Comparison of ENCODE assay signal across 8 mouse cellular contexts in the genomic region with DNA sequence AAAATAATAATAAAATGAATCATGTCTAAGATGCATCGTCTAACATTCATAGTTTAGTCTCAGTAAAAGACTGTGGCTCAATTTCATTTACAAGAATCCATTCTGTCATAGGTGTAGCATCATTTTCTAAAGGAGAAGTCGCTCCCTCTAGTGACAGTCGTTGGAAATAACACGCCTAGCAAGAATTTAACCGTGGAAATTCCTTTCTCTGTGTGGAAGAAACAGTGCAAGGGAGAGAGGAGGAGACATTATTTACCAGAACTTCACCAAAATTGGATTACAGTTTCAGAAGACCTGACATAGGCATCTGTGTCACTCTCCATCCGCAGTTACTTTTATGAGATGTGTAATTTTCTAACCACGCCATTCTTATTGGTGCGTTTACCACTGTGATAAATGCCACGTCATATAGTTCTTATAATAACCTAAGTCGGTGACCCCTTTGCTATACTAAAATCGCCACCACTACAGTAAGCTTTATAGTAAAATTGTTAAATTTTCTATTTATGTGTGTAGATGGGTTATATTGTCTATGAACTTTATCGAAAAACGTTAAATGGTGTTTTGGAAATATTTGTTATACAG. TPM values are rescaled to one million over a fixed set of nuclear protein-coding genes. Genes with fewer than 3 reads are reported as not detected.
DNase-seq lines count a peak whose midpoint lies in the region; ATAC-seq and TF ChIP-seq lines count a peak whose summit lies in the region.

No protein-coding gene starts in this region.

- H3K9me3 ChIP-seq in intestine, postnatal 0 days (ENCODE audit: control insufficient read depth): no peaks in the 10 kb centered on the region
- no peaks in the 10 kb centered on the region for H3K9me3 ChIP-seq in limb, embryonic 14.5 days (ENCODE audit: control insufficient read depth, low read length)
- no peaks in the 10 kb centered on the region for H3K9me3 ChIP-seq in midbrain, embryonic 15.5 days

- no peak for TF ChIP-seq POLR2A in cerebellum, adult 2 months (IDR thresholded peaks at IDR 0.05; ENCODE audit: borderline replicate concordance, insufficient read depth, low read length)
- TF ChIP-seq POLR2A in limb, embryonic 14.5 days (IDR thresholded peaks at IDR 0.05; ENCODE audit: borderline replicate concordance, extremely low read depth, insufficient read depth, insufficient read length): no peak

- H3K27me3 ChIP-seq in cerebellum, adult 2 months (ENCODE audit: control insufficient read depth, insufficient read depth, low read length): no peaks in the 10 kb centered on the region
- H3K27me3 ChIP-seq in intestine, postnatal 0 days (replicated peaks; ENCODE audit: control insufficient read depth, insufficient read depth, low read length): no peaks in the 10 kb centered on the region
- no peaks in the 10 kb centered on the region for H3K27me3 ChIP-seq in limb, embryonic 14.5 days (ENCODE audit: control insufficient read depth, insufficient read depth, low read length)
- no peaks in the 10 kb centered on the region for H3K27me3 ChIP-seq in midbrain, embryonic 15.5 days (replicated peaks)

- WGBS in cerebellum, adult 2 months: 16% methylated on average over 13 of the region's 13 CpGs
- 24% methylated on average over 13 of the region's 13 CpGs for WGBS in intestine, postnatal 0 days
- WGBS in limb, embryonic 14.5 days: 23% methylated on average over 13 of the region's 13 CpGs
- 24% methylated on average over 13 of the region's 13 CpGs for WGBS in midbrain, embryonic 15.5 days

- peak overlapping the region; percentile 87 for H3K4me2 ChIP-seq in intestine, postnatal 0 days (replicated peaks; ENCODE audit: low read depth)
- peak overlapping the region; percentile 43 for H3K4me2 ChIP-seq in limb, embryonic 14.5 days (replicated peaks; ENCODE audit: low read depth, low read length, severe bottlenecking)
- H3K4me2 ChIP-seq in midbrain, embryonic 15.5 days: peak overlapping the region; percentile 74

- no peak overlapping the region for H3K9ac ChIP-seq in intestine, postnatal 0 days (ENCODE audit: low read depth, low read length)
- H3K9ac ChIP-seq in limb, embryonic 14.5 days (ENCODE audit: low read depth, low read length, severe bottlenecking): no peak overlapping the region
- peak overlapping the region; percentile 43; the same call in 1 of the 2 replicates for H3K9ac ChIP-seq in midbrain, embryonic 15.5 days

- DNase-seq in spleen, adult 12 weeks (ENCODE audit: low spot score): peak; percentile 26
- DNase-seq in spleen, postnatal 14 days (ENCODE audit: low spot score in 2 of 2): no peak
- DNase-seq in cerebellum, adult 2 months: peak; percentile 35 to 72
- DNase-seq in forelimb bud, embryonic 11.5 days (ENCODE audit: low read depth, low spot score): peak; percentile 74
- DNase-seq in limb, embryonic 14.5 days (ENCODE audit: low spot score): peak; percentile 90
- peak; percentile 52 for DNase-seq in thymus, postnatal 4 days

- H3K36me3 ChIP-seq in intestine, postnatal 0 days (ENCODE audit: control insufficient read depth, insufficient read depth): no peaks in the 10 kb centered on the region
- H3K36me3 ChIP-seq in limb, embryonic 14.5 days (ENCODE audit: control insufficient read depth, insufficient read depth, low read length): peaks cover 4% of the 10 kb centered on the region; the same call in 1 of the 2 replicates
- no peaks in the 10 kb centered on the region for H3K36me3 ChIP-seq in midbrain, embryonic 15.5 days (replicated peaks)

- H3K27ac ChIP-seq in cerebellum, adult 2 months (ENCODE audit: insufficient read depth, low read length): no peak overlapping the region; the same call in 1 of the 2 replicates
- no peak overlapping the region for H3K27ac ChIP-seq in intestine, postnatal 0 days (ENCODE audit: low read depth, low read length)
- H3K27ac ChIP-seq in limb, embryonic 14.5 days (replicated peaks; ENCODE audit: low read depth, low read length): no peak overlapping the region
- H3K27ac ChIP-seq in midbrain, embryonic 15.5 days: peak overlapping the region; percentile 63; the same call in 1 of the 2 replicates

- TF ChIP-seq CTCF in cerebellum, adult 2 months (IDR thresholded peaks at IDR 0.05; ENCODE audit: borderline replicate concordance, insufficient read depth, low read depth, low read length): peak; percentile 30; the same call in 1 of the 2 replicates
- peak; percentile 81 for TF ChIP-seq CTCF in intestine, postnatal 0 days (IDR thresholded peaks at IDR 0.05; ENCODE audit: low read depth)

- peak overlapping the region; percentile 65 for H3K4me3 ChIP-seq in cerebellum, adult 2 months (replicated peaks; ENCODE audit: insufficient read depth, low read depth, low read length)
- H3K4me3 ChIP-seq in intestine, postnatal 0 days (ENCODE audit: low read depth, low read length): peak overlapping the region; percentile 16; the same call in 1 of the 2 replicates
- H3K4me3 ChIP-seq in limb, embryonic 14.5 days (replicated peaks; ENCODE audit: low read length): peak overlapping the region; percentile 18; the same call in 1 of the 2 replicates
- peak overlapping the region; percentile 31 for H3K4me3 ChIP-seq in midbrain, embryonic 15.5 days

- peaks cover 2% of the 10 kb centered on the region; the same call in 1 of the 2 replicates for H3K4me1 ChIP-seq in cerebellum, adult 2 months (ENCODE audit: control insufficient read depth, insufficient read depth, low read length)
- 0 out of 2 replicates have a peak, but pooled peaks cover 3% of the 10 kb centered on the region for H3K4me1 ChIP-seq in intestine, postnatal 0 days (replicated peaks; ENCODE audit: control insufficient read depth, insufficient read depth, low read length)
- peaks cover 11% of the 10 kb centered on the region for H3K4me1 ChIP-seq in limb, embryonic 14.5 days (ENCODE audit: control insufficient read depth, insufficient read depth, low read length)
- peaks cover 21% of the 10 kb centered on the region for H3K4me1 ChIP-seq in midbrain, embryonic 15.5 days

- no peak for ATAC-seq in intestine, postnatal 0 days
- 0 out of 2 replicates have a peak, but pooled peaks have one; percentile 38 for ATAC-seq in limb, embryonic 14.5 days (ENCODE audit: low FRiP score, low read depth)
- peak; percentile 11; the same call in 1 of the 2 replicates for ATAC-seq in midbrain, embryonic 15.5 days (replicated peaks)

RNA-seq across cellular contexts. Expression of a gene that starts 1.3 kb away (rescaled TPM):
- polyA plus RNA-seq in cerebellum, adult 2 months (2012; rRNA removed): 110 TPM in 2 replicates
- 45.7 and 48.3 TPM in 2 replicates for polyA plus RNA-seq in intestine, postnatal 0 days (2015; fragmentation: Nextera tagmentation; extraction: Ambion mirVana)
- polyA plus RNA-seq in limb, embryonic 14.5 days (2012; rRNA removed): 39.6 and 40.7 TPM in 2 replicates
- polyA plus RNA-seq in limb, embryonic 14.5 days (2014; fragmentation: Nextera tagmentation; extraction: Ambion mirVana): 44.4 and 51.5 TPM in 2 replicates
- polyA plus RNA-seq in midbrain, embryonic 15.5 days (2015; fragmentation: Nextera tagmentation; extraction: Ambion mirVana): 127 and 138 TPM in 2 replicates

RNA-seq across cellular contexts. Expression of a gene that starts 16.6 kb away (rescaled TPM):
- 447 and 474 TPM in 2 replicates for polyA plus RNA-seq in cerebellum, adult 2 months (2012; rRNA removed)
- 9.3 and 9.4 TPM in 2 replicates for polyA plus RNA-seq in intestine, postnatal 0 days (2015; fragmentation: Nextera tagmentation; extraction: Ambion mirVana)
- polyA plus RNA-seq in limb, embryonic 14.5 days (2012; rRNA removed): 13.4 and 13.8 TPM in 2 replicates
- polyA plus RNA-seq in limb, embryonic 14.5 days (2014; fragmentation: Nextera tagmentation; extraction: Ambion mirVana): 7.5 and 11.6 TPM in 2 replicates
- 307 and 342 TPM in 2 replicates for polyA plus RNA-seq in midbrain, embryonic 15.5 days (2015; fragmentation: Nextera tagmentation; extraction: Ambion mirVana)

Comparison
In these comparisons a context has a peak if more than half of its experiments do, and no peak if none do; other contexts are left out.
1. DNase-seq: peak in spleen, adult 12 weeks (single experiment), cerebellum, adult 2 months (2 of 2), forelimb bud, embryonic 11.5 days (single experiment), limb, embryonic 14.5 days (single experiment) and thymus, postnatal 4 days (single experiment); none in spleen, postnatal 14 days (0 of 2).
2. RNA of a gene that starts 16.6 kb away (polyA plus RNA-seq): 447 to 474 TPM in cerebellum, adult 2 months and 307 to 342 TPM in midbrain, embryonic 15.5 days; 7.5 to 13.8 TPM in limb, embryonic 14.5 days and 9.3 to 9.4 TPM in intestine, postnatal 0 days; every median in the first group is over 10 times any median in the second.
3. Peak in every context shown above with its lines, with median percentiles within 50 percentile points of each other: H3K4me3 ChIP-seq and H3K4me2 ChIP-seq.